Mouse (Mus musculus): ENCODE measurements at regions not wholly inside any gene's neighbourhood (a gene's known extent, or its start where the extent isn't known, plus 50 kb on each side); places are given as distances from the start of the nearest gene placed in this dataset.

DNA sequence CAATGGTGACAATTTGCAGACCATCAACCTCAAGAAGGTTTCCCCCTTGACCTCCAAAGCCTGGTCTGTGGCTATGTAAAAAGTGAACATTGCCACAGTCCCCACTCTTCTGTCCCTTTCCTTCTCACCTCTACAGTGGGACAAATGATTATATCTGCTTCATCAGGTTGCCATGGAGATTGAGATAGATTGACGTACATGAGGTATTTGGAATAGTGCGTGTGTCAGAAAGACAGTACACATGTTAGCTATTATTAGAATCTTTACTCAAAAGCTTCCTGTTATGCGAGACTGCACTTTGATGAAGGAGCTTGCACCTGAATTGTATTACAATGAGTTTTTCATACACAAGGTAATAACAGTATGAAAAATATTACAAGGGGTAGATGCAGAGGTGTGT is 95.7 kb upstream of the Kcnh8 start:
- no peak for ATAC-seq (ENCODE audit: low read depth)
- Histone ChIP-seq H3K27ac (ENCODE audit: low read depth, low read length) (no peak overlapping the region), H3K27me3 (ENCODE audit: control insufficient read depth, insufficient read depth, low read length) (no peaks in the 10 kb centered on the region), H3K4me1 (ENCODE audit: control insufficient read depth, insufficient read depth, low read length) (no peaks in the 10 kb centered on the region), H3K4me2 (ENCODE audit: low read depth, low read length) (no peak overlapping the region), H3K36me3 (ENCODE audit: control insufficient read depth, insufficient read depth, low read length) (no peaks in the 10 kb centered on the region), H3K9me3 (ENCODE audit: control insufficient read depth, low read length) (no peaks in the 10 kb centered on the region), H3K9ac (replicated peaks; ENCODE audit: low read depth, low read length) (no peak overlapping the region), H3K4me3 (ENCODE audit: low read depth, low read length) (no peak overlapping the region)
- WGBS, result 87% methylated on average over 3 of the region's 3 CpGs

DNA sequence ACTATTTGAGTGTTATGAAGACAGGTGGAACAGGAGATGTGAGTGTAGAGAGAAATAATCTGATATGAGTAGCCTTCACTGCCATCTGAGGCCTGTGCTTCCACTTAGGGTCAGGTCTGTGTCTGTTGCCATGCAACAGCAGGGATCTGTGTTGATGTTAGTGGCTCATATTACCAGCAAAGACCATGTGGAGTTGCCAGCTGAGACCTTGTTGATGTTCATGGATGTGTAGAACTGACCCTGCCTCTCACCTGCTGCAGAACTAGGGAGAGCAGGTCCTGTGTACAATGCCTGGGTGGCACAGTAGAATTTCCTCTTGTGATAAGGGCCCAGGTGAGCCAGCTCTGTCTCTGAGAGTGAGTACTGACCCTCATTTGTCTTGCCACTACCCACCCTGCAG is 72.2 kb upstream of the Kcnh8 start:
- H3K4me1 ChIP-seq (ENCODE audit: control insufficient read depth, insufficient read depth, low read length), result no peaks in the 10 kb centered on the region
- H3K4me3 ChIP-seq (ENCODE audit: low read depth, low read length), result no peak overlapping the region
- H3K36me3 ChIP-seq (ENCODE audit: control insufficient read depth, insufficient read depth, low read length), result no peaks in the 10 kb centered on the region
- H3K9ac ChIP-seq (replicated peaks; ENCODE audit: low read depth, low read length), result no peak overlapping the region
- H3K4me2 ChIP-seq (ENCODE audit: low read depth, low read length), result no peak overlapping the region
- ATAC-seq (ENCODE audit: low read depth), result no peak
- H3K27ac ChIP-seq (ENCODE audit: low read depth, low read length), result no peak overlapping the region
- no peaks in the 10 kb centered on the region for H3K27me3 ChIP-seq (ENCODE audit: control insufficient read depth, insufficient read depth, low read length)
- H3K9me3 ChIP-seq (ENCODE audit: control insufficient read depth, low read length), result no peaks in the 10 kb centered on the region

Measured in neural tube, embryonic 14.5 days (tissue).